Mouse (Mus musculus) hindbrain, embryonic 14.5 days (tissue): ENCODE data around the gene Olfr76. TPM values are rescaled to one million over a fixed set of nuclear protein-coding genes. Genes with fewer than 3 reads are reported as not detected.
A peak's percentile ranks its signal among the peaks of the same experiment; 100 is the strongest.
"Not testable (repeated sequence)": the region's sequence is repeated elsewhere in the genome, so short reads cannot be mapped to it uniquely, and the experiment has no call there.

Source experiments
- ATAC-seq: fragments of 200-750 bp; cut with Nextera tagmentation; 2 replicates; pipeline ENCODE4 v1.8.0; 2017; ENCODE audit warnings: moderate number of reproducible peaks, mild to moderate bottlenecking, moderate TSS enrichment, moderate library complexity; ENCODE audit not compliant: low FRiP score
- DNase-seq: peaks from one replicate; pipeline ENCODE4 v3.0.0-alpha.2; 2015; ENCODE audit warnings: low spot score
- H3K27ac ChIP-seq: fragments of 300-500 bp; sonication (generic); 2 replicates; pipeline ENCODE4 v1.5.1; 2014; ENCODE audit warnings: mild to moderate bottlenecking, moderate library complexity
- H3K27me3 ChIP-seq: fragments of 300-500 bp; sonication (generic); 2 replicates; pipeline ENCODE4 v1.6.1; 2014; ENCODE audit warnings: mild to moderate bottlenecking, low read length, mixed read lengths; ENCODE audit not compliant: control insufficient read depth, insufficient read depth
- H3K36me3 ChIP-seq: fragments of 300-500 bp; sonication (generic); replicated peaks from 2 replicates; pipeline ENCODE4 v1.6.1; 2014; ENCODE audit not compliant: control insufficient read depth, insufficient read depth
- H3K4me1 ChIP-seq: fragments of 300-500 bp; sonication (generic); replicated peaks from 2 replicates; pipeline ENCODE4 v1.6.1; 2014; ENCODE audit warnings: antibody characterized with exemption, low read length, mixed read lengths; ENCODE audit not compliant: control insufficient read depth, insufficient read depth
- H3K4me2 ChIP-seq: fragments of 300-500 bp; sonication (generic); replicated peaks from 2 replicates; pipeline ENCODE4 v1.6.1; 2014; ENCODE audit warnings: mild to moderate bottlenecking, moderate library complexity
- H3K4me3 ChIP-seq: fragments of 300-500 bp; sonication (generic); replicated peaks from 2 replicates; pipeline ENCODE4 v1.5.1; 2014; ENCODE audit warnings: mild to moderate bottlenecking, low read length
- H3K9ac ChIP-seq: fragments of 300-500 bp; sonication (generic); 2 replicates; pipeline ENCODE4 v1.6.1; 2014
- H3K9me3 ChIP-seq: fragments of 300-500 bp; sonication (generic); 2 replicates; pipeline ENCODE4 v1.6.1; 2016; ENCODE audit warnings: low read length; ENCODE audit not compliant: control insufficient read depth
- WGBS: fragments of 180-500 bp; shearing (Covaris S2); extraction: QIAGEN DNeasy Blood & Tissue Kit; methylation state at CpG from one replicate; pipeline ENCODE4 v1.1.7; 2014; 5-methylcytosine and 5-hydroxymethylcytosine counted together
- polyA plus RNA-seq: library from polyadenylated mRNA; unstranded; fragments of >200 nt; fragmentation: Nextera tagmentation; extraction: Ambion mirVana; gene quantifications from 2 replicates; pipeline ENCODE4 v1.2.1, GENCODE M21; 2014

Gene Olfr76
- not detected in 2 replicates for polyA plus RNA-seq

GRCm38 (mm10) chr19:12123103-12123502, at the start of gene Olfr76:
Gene Olfr76, minus strand, starts transcription at chr19:12123203.
- Histone ChIP-seq H3K4me3 (no peak within 1 kb of the TSS), H3K36me3 (no peaks in the 10 kb centered on the region), H3K9ac (no peak within 1 kb of the TSS), H3K4me2 (no peak within 1 kb of the TSS), H3K4me1 (no peaks in the 10 kb centered on the region), H3K27ac (no peak within 1 kb of the TSS), H3K27me3 (no peaks in the 10 kb centered on the region), H3K9me3 (no peaks in the 10 kb centered on the region)
- 79% methylated on average over 3 of the region's 3 CpGs for WGBS
- DNase-seq, result no peak
- ATAC-seq, result no peak

GRCm38 (mm10) chr19:12170062-12170599, 47.1 kb upstream of the Olfr76 start, which contains the start of gene Olfr1555-ps1:
Gene Olfr1555-ps1, minus strand, starts transcription at chr19:12170112.
- not testable (repeated sequence) for H3K9ac ChIP-seq, H3K4me1 ChIP-seq, H3K36me3 ChIP-seq, H3K9me3 ChIP-seq, H3K4me3 ChIP-seq, ATAC-seq, DNase-seq, H3K27ac ChIP-seq, H3K27me3 ChIP-seq, H3K4me2 ChIP-seq
- 66% methylated on average over 1 of the region's 1 CpGs for WGBS

- ATAC-seq (no peak), DNase-seq (no peak)
- no peak overlapping the region for H3K9ac ChIP-seq
- H3K4me2 ChIP-seq, result no peak overlapping the region
- H3K27ac ChIP-seq, result no peak overlapping the region
- H3K4me3 ChIP-seq, result no peak overlapping the region
- H3K27me3 ChIP-seq, result no peaks in the 10 kb centered on the region
- WGBS, result 91% methylated on average over 3 of the region's 3 CpGs
- no peaks in the 10 kb centered on the region for H3K36me3 ChIP-seq
- H3K4me1 ChIP-seq, result no peaks in the 10 kb centered on the region
- H3K9me3 ChIP-seq, result no peaks in the 10 kb centered on the region
These were observed 22.4 kb upstream of the Olfr76 start for GRCm38 (mm10) chr19:12145452-12145851.

- Histone ChIP-seq H3K9ac (no peak overlapping the region), H3K27ac (no peak overlapping the region), H3K27me3 (no peaks in the 10 kb centered on the region), H3K36me3 (no peaks in the 10 kb centered on the region), H3K9me3 (no peaks in the 10 kb centered on the region), H3K4me1 (no peaks in the 10 kb centered on the region), H3K4me2 (no peak overlapping the region), H3K4me3 (no peak overlapping the region)
- no peak for ATAC-seq
- WGBS, result 27% methylated on average over 1 of the region's 1 CpGs
- DNase-seq, result no peak
These were observed 20.4 kb upstream of the Olfr76 start for GRCm38 (mm10) chr19:12143356-12143755.

GRCm38 (mm10) chr19:12134289-12134688, 11.3 kb upstream of the Olfr76 start:
- Histone ChIP-seq H3K27me3 (no peaks in the 10 kb centered on the region), H3K9ac (no peak overlapping the region), H3K36me3 (no peaks in the 10 kb centered on the region), H3K4me3 (no peak overlapping the region), H3K4me2 (no peak overlapping the region), H3K27ac (no peak overlapping the region), H3K9me3 (no peaks in the 10 kb centered on the region), H3K4me1 (no peaks in the 10 kb centered on the region)
- DNase-seq (peak; percentile 57), ATAC-seq (no peak)
- WGBS, result 32% methylated on average over 2 of the region's 2 CpGs

GRCm38 (mm10) chr19:12116464-12116863, 6.5 kb downstream of the Olfr76 start:
- Histone ChIP-seq H3K4me3 (no peak overlapping the region), H3K9ac (no peak overlapping the region), H3K27ac (no peak overlapping the region), H3K27me3 (no peaks in the 10 kb centered on the region), H3K36me3 (no peaks in the 10 kb centered on the region), H3K4me1 (no peaks in the 10 kb centered on the region), H3K4me2 (no peak overlapping the region), H3K9me3 (no peaks in the 10 kb centered on the region)
- 94% methylated on average over 3 of the region's 3 CpGs for WGBS
- DNase-seq (no peak), ATAC-seq (no peak)

GRCm38 (mm10) chr19:12115797-12116196, 7.2 kb downstream of the Olfr76 start, which contains the start of gene Olfr1428:
Gene Olfr1428, minus strand, starts transcription at chr19:12115897.
- Histone ChIP-seq H3K9ac (no peak within 1 kb of the TSS), H3K36me3 (no peaks in the 10 kb centered on the region), H3K4me1 (no peaks in the 10 kb centered on the region), H3K27me3 (no peaks in the 10 kb centered on the region), H3K4me2 (no peak within 1 kb of the TSS), H3K27ac (no peak within 1 kb of the TSS), H3K9me3 (no peaks in the 10 kb centered on the region), H3K4me3 (no peak within 1 kb of the TSS)
- 84% methylated on average over 1 of the region's 1 CpGs for WGBS
- DNase-seq (no peak), ATAC-seq (no peak)

GRCm38 (mm10) chr19:12113807-12114206, 9.2 kb downstream of the Olfr76 start:
- WGBS, result 70% methylated on average over 1 of the region's 1 CpGs
- no peak overlapping the region for H3K27ac ChIP-seq

GRCm38 (mm10) chr19:12104541-12104940, 18.5 kb downstream of the Olfr76 start:
- no peaks in the 10 kb centered on the region for H3K9me3 ChIP-seq

More at GRCm38 (mm10) chr19:12113807-12114206, 9.2 kb downstream of the Olfr76 start:
- Histone ChIP-seq H3K9ac (no peak overlapping the region), H3K27me3 (no peaks in the 10 kb centered on the region), H3K9me3 (no peaks in the 10 kb centered on the region), H3K36me3 (no peaks in the 10 kb centered on the region), H3K4me3 (no peak overlapping the region), H3K4me1 (no peaks in the 10 kb centered on the region), H3K4me2 (no peak overlapping the region)
- no peak for ATAC-seq
- DNase-seq, result no peak

GRCm38 (mm10) chr19:12103234-12103633, 19.8 kb downstream of the Olfr76 start, which contains the start of gene Olfr1427:
Gene Olfr1427, minus strand, starts transcription at chr19:12103334.
- 91% methylated on average over 2 of the region's 2 CpGs for WGBS
- no peaks in the 10 kb centered on the region for H3K4me1 ChIP-seq
- H3K36me3 ChIP-seq, result no peaks in the 10 kb centered on the region
- H3K27me3 ChIP-seq, result no peaks in the 10 kb centered on the region
- H3K9me3 ChIP-seq, result no peaks in the 10 kb centered on the region
- ATAC-seq (no peak), DNase-seq (no peak)
- no peak within 1 kb of the TSS for H3K4me3 ChIP-seq
- no peak within 1 kb of the TSS for H3K27ac ChIP-seq
- H3K4me2 ChIP-seq, result no peak within 1 kb of the TSS
- H3K9ac ChIP-seq, result no peak within 1 kb of the TSS

More at GRCm38 (mm10) chr19:12104541-12104940, 18.5 kb downstream of the Olfr76 start:
- DNase-seq, result no peak
- H3K27ac ChIP-seq, result no peak overlapping the region
- H3K4me3 ChIP-seq, result no peak overlapping the region
- H3K4me2 ChIP-seq, result no peak overlapping the region
- ATAC-seq, result no peak
- 61% methylated on average over 1 of the region's 1 CpGs for WGBS
- no peaks in the 10 kb centered on the region for H3K27me3 ChIP-seq
- H3K36me3 ChIP-seq, result no peaks in the 10 kb centered on the region
- no peaks in the 10 kb centered on the region for H3K4me1 ChIP-seq
- no peak overlapping the region for H3K9ac ChIP-seq
